Mouse (Mus musculus): ENCODE measurements around the gene Nisch. TPM values are rescaled to one million over a fixed set of nuclear protein-coding genes. Genes with fewer than 3 reads are reported as not detected.

The Nisch gene
- polyA plus RNA-seq, 1 experiment from 2014 or later: 377 TPM

DNA sequence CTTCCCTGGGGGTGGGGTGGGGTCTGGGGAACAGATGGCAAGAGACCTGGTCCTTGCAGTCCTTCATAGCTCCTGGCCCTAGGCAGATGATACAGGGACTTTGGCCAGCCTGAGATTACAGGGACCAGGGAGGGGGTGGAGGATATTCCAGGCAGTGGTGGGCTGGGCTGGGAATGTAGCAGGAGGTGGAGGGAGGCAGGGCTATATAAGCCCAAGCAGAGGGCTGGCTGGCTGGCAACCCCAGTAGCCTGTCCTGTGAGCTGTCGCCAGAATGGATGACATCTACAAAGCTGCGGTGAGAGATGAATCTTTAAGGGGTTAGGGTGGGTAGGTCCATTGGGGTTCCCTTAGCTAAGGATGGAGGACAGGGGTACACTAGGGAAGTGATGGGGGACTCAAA lies 8.7 kb downstream of the Nisch start, which contains the start of gene Tnnc1:
Gene Tnnc1 (plus strand): TSS at position 229 of the 400 bp plus-strand sequence.
- no peaks in the 10 kb centered on the region for H3K27me3 ChIP-seq (ENCODE audit: control insufficient read depth, insufficient read depth, low read depth, low read length)
- no peak within 1 kb of the TSS; the same call in 1 of the 2 replicates for H3K27ac ChIP-seq (ENCODE audit: low read length)
- H3K36me3 ChIP-seq (ENCODE audit: control insufficient read depth, insufficient read depth, low read length): peaks cover 10% of the 10 kb centered on the region
- peaks cover 20% of the 10 kb centered on the region for H3K4me1 ChIP-seq (replicated peaks; ENCODE audit: control insufficient read depth, insufficient read depth, low read length)
- H3K9me3 ChIP-seq (ENCODE audit: control insufficient read depth, low read length): no peaks in the 10 kb centered on the region
- H3K4me3 ChIP-seq (ENCODE audit: low read length): peak within 1 kb of the TSS; percentile 86
- H3K9ac ChIP-seq (ENCODE audit: low read length): peak within 1 kb of the TSS; percentile 98; the same call in 1 of the 2 replicates
- peak within 1 kb of the TSS; percentile 85 for H3K4me2 ChIP-seq (ENCODE audit: low read depth, low read length)
- WGBS: 63% methylated on average over 2 of the region's 2 CpGs
- ATAC-seq (ENCODE audit: low read depth): no peak

DNA sequence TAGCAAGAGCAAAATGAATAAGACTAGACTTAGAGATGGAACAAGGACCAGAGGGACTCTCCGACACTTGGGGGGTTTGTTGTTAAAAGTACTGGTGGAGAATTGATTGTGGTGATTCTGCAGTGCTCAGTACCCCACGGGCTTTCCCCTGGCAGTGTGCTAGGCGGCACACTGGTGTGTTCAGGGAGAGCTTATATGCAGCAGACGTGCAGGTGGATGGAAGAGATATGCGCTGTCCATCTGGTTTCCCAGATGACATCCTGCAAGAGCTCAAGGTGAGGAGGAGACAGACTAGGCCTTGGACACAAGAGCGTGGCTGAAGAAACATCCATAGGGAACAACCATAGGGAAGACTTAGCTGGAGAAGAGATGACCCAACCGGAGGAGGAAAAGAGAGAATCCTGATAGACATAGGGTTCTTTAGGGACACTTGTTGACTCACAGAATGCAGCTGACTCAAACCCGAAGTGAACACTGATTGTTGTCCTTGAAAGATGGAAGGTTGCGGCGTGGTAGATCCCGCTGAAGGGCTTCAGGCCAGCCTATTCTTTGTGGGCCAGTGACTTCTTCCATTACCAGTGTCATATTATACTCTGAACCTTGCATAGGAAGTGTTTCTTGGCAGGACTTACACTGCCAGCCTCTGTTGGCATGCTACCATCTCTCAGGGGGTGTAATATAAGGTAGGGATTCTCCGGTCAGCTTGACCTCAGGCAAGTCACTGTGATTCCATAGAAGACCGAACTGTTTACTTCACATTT lies 9.5 kb downstream of the Nisch start:
- WGBS: 74% methylated on average over 13 of the region's 13 CpGs
- Histone ChIP-seq H3K9me3 (ENCODE audit: control insufficient read depth, low read length) (no peaks in the 10 kb centered on the region), H3K27ac (ENCODE audit: low read length) (peak overlapping the region; percentile 58), H3K4me1 (replicated peaks; ENCODE audit: control insufficient read depth, insufficient read depth, low read length) (peaks cover 14% of the 10 kb centered on the region), H3K27me3 (ENCODE audit: control insufficient read depth, insufficient read depth, low read depth, low read length) (no peaks in the 10 kb centered on the region), H3K36me3 (ENCODE audit: control insufficient read depth, insufficient read depth, low read length) (peaks cover 16% of the 10 kb centered on the region), H3K4me3 (ENCODE audit: low read length) (peak overlapping the region; percentile 86), H3K4me2 (ENCODE audit: low read depth, low read length) (peak overlapping the region; percentile 85), H3K9ac (ENCODE audit: low read length) (peak overlapping the region; percentile 98)
- peak; percentile 9 for ATAC-seq (ENCODE audit: low read depth)

DNA sequence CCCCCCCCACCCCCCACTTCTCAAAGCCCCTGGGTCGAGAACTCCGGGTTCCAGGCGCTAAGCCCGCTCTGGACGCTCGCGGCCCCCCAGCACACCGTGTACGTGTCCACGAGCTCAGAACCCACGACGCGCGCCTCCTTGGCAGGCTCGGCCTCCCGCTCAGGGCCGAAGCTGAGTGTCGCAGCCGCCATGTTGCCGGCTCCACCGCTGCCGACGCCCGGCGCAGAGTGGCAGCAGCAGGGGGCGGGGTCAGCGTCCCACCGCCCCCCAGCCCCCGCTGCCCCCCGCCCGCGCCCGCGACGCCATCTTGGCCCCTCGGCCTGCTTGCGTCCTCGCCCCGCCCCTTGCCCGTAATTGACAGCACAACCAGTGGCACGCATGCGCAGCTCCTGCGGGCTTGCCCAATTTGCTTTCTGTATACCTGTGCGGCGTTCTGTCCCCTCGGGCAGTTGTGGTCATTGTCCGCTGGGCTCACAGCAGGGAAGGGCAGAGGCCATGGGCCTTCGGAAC lies 10.2 kb downstream of the Nisch start:
- H3K27me3 ChIP-seq (ENCODE audit: control insufficient read depth, insufficient read depth, low read depth, low read length): no peaks in the 10 kb centered on the region
- H3K9ac ChIP-seq (ENCODE audit: low read length): peak overlapping the region; percentile 98
- ATAC-seq (ENCODE audit: low read depth): peak; percentile 78
- peaks cover 12% of the 10 kb centered on the region for H3K4me1 ChIP-seq (replicated peaks; ENCODE audit: control insufficient read depth, insufficient read depth, low read length)
- H3K27ac ChIP-seq (ENCODE audit: low read length): peak overlapping the region; percentile 92
- WGBS: under 1% methylated on average over 45 of the region's 48 CpGs
- peak overlapping the region; percentile 86 for H3K4me3 ChIP-seq (ENCODE audit: low read length)
- no peaks in the 10 kb centered on the region for H3K9me3 ChIP-seq (ENCODE audit: control insufficient read depth, low read length)
- peak overlapping the region; percentile 85 for H3K4me2 ChIP-seq (ENCODE audit: low read depth, low read length)
- H3K36me3 ChIP-seq (ENCODE audit: control insufficient read depth, insufficient read depth, low read length): peaks cover 21% of the 10 kb centered on the region

DNA sequence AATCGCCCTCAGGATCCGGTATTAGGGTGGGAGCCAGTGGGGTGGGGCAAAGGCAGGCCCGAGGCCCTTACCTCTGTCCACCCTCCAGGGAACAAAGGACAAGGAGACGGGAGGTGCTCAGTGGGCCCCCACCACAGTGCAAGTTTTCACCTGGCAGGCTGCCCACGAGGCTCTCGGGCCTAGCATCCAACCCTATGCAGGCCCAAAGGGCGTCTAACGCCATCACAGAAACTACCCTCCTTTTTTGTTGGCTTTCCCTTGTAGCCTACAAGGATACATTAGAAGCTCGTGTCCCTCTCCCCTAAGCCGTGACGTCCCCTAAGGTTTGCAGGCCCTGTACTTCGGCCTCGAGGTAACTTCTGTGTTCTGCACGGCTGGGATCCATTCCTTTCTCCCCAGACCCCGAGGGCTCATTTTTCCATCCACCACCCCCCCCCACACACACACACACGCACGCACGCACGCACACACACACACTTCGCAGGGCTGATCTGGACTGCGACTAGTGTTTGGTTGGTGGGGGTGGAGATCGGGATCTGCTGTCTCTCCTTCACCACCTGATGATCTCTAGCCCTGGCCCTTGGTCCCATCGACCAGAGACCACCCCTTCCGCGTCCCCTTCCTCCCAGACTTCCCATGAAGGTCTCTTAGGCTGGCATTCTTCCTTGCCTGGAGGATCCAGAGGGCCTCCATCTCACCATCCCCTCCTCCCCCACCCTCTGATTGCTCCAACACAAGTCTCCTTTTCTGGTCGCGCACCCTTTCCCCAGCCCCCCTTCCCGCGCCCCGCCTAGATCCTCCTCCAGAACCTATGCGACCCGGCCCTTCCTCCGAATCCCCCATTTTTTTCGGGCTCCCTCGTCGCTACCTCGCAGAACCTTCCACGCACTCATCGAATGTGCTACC lies 10.9 kb downstream of the Nisch start:
- H3K4me1 ChIP-seq (replicated peaks; ENCODE audit: control insufficient read depth, insufficient read depth, low read length): peaks cover 12% of the 10 kb centered on the region

DNA sequence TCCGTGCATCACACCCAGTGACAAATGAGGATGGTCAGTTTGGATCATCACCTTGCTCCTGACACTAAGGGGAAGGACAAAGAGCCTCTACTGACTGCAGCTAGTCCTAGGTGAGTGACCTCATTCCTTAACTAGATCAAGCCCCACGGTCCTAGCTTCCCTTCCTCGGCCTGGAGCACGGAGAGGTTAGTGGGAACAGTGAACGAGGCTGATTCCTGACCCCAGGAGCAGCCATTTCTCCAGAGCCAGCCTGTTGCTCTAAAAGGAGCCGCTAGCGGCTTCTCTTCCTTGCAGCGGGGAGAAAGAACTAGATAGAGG lies 11.5 kb downstream of the Nisch start:
- peak overlapping the region; percentile 85 for H3K4me2 ChIP-seq (ENCODE audit: low read depth, low read length)
- H3K9ac ChIP-seq (ENCODE audit: low read length): peak overlapping the region; percentile 98
- H3K9me3 ChIP-seq (ENCODE audit: control insufficient read depth, low read length): no peaks in the 10 kb centered on the region
- H3K27me3 ChIP-seq (ENCODE audit: control insufficient read depth, insufficient read depth, low read depth, low read length): no peaks in the 10 kb centered on the region
- 4% methylated on average over 8 of the region's 8 CpGs for WGBS
- peak; percentile 3; the same call in 1 of the 2 replicates for ATAC-seq (ENCODE audit: low read depth)
- H3K27ac ChIP-seq (ENCODE audit: low read length): peak overlapping the region; percentile 92
- peaks cover 14% of the 10 kb centered on the region for H3K4me1 ChIP-seq (replicated peaks; ENCODE audit: control insufficient read depth, insufficient read depth, low read length)
- peaks cover 26% of the 10 kb centered on the region for H3K36me3 ChIP-seq (ENCODE audit: control insufficient read depth, insufficient read depth, low read length)
- H3K4me3 ChIP-seq (ENCODE audit: low read length): peak overlapping the region; percentile 86

More for the DNA sequence above, 10.9 kb downstream of the Nisch start:
- ATAC-seq (ENCODE audit: low read depth): peak; percentile 63
- H3K9me3 ChIP-seq (ENCODE audit: control insufficient read depth, low read length): no peaks in the 10 kb centered on the region
- peaks cover 25% of the 10 kb centered on the region for H3K36me3 ChIP-seq (ENCODE audit: control insufficient read depth, insufficient read depth, low read length)
- peak overlapping the region; percentile 85 for H3K4me2 ChIP-seq (ENCODE audit: low read depth, low read length)
- under 1% methylated on average over 39 of the region's 39 CpGs for WGBS
- peak overlapping the region; percentile 98 for H3K9ac ChIP-seq (ENCODE audit: low read length)
- peak overlapping the region; percentile 92 for H3K27ac ChIP-seq (ENCODE audit: low read length)
- no peaks in the 10 kb centered on the region for H3K27me3 ChIP-seq (ENCODE audit: control insufficient read depth, insufficient read depth, low read depth, low read length)
- H3K4me3 ChIP-seq (ENCODE audit: low read length): peak overlapping the region; percentile 86

DNA sequence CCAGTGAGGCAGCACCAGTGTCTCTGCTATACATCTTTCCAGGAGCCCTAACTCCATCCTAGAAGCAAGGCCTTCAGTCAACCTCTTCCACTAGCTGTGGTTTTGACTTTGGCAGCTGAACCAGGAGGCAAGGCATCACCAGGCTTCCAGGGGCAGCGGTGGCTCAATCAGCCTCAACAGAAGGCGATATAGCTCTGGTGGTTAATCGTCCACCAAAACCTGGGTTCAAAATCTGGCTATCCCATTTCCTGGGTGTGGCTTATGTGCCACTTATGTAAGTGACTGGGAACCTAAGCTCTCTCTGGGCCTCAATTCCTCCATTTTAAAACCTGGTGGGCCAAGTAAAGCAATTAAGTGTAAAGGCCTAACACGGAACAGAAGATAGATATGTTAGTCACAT lies 11.9 kb downstream of the Nisch start:
- Histone ChIP-seq H3K9me3 (ENCODE audit: control insufficient read depth, low read length) (no peaks in the 10 kb centered on the region), H3K4me3 (ENCODE audit: low read length) (peak overlapping the region; percentile 86), H3K36me3 (ENCODE audit: control insufficient read depth, insufficient read depth, low read length) (peaks cover 29% of the 10 kb centered on the region), H3K27me3 (ENCODE audit: control insufficient read depth, insufficient read depth, low read depth, low read length) (no peaks in the 10 kb centered on the region), H3K9ac (ENCODE audit: low read length) (peak overlapping the region; percentile 98), H3K27ac (ENCODE audit: low read length) (peak overlapping the region; percentile 92; the same call in 1 of the 2 replicates), H3K4me1 (replicated peaks; ENCODE audit: control insufficient read depth, insufficient read depth, low read length) (peaks cover 18% of the 10 kb centered on the region), H3K4me2 (ENCODE audit: low read depth, low read length) (peak overlapping the region; percentile 85)
- 51% methylated on average over 4 of the region's 4 CpGs for WGBS
- no peak for ATAC-seq (ENCODE audit: low read depth)

DNA sequence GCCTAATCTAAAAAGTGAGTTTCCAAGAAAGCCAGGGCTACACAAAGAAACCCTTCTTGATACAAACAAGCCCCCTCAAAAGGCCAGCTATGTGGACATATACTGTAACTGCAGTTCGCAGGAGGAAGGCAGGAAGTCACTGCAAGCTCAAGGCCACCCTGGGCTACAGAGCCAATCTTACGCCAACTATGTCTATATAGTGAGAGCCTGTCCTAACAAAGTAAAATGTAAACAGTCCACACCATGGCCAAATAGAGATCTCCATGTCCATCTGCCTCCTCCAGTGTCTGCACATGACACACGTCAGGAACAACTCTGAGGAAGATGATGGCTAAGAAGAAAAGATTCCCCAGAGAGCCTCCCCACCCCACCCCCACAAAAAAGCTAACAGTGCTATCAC lies 16.7 kb downstream of the Nisch start:
- Histone ChIP-seq H3K9ac (ENCODE audit: low read length) (no peak overlapping the region), H3K27me3 (ENCODE audit: control insufficient read depth, insufficient read depth, low read depth, low read length) (no peaks in the 10 kb centered on the region), H3K4me3 (ENCODE audit: low read length) (no peak overlapping the region), H3K36me3 (ENCODE audit: control insufficient read depth, insufficient read depth, low read length) (peaks cover 37% of the 10 kb centered on the region), H3K9me3 (ENCODE audit: control insufficient read depth, low read length) (no peaks in the 10 kb centered on the region), H3K4me2 (ENCODE audit: low read depth, low read length) (no peak overlapping the region), H3K27ac (ENCODE audit: low read length) (peak overlapping the region; percentile 56; the same call in 1 of the 2 replicates), H3K4me1 (replicated peaks; ENCODE audit: control insufficient read depth, insufficient read depth, low read length) (peaks cover 32% of the 10 kb centered on the region)
- 49% methylated on average over 3 of the region's 3 CpGs for WGBS
- ATAC-seq (ENCODE audit: low read depth): no peak

DNA sequence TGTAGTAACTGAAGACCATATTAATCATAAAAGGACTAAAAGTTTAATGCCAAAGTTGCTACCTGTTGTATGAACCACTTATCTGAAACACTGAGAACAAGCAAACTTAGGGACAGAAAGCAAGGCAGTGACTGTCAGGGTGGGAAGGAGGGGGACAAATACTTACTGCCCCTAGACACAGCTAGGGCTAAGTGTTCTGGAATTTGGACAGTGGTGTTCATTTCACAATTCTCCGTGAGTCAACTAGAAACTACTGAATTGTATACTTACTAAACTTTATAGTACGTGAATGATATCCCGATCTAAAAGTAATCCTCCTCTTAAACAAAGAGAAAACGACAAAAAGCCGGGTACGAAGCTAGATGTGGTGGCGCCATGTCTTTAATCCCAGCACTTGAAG lies 17.1 kb downstream of the Nisch start:
- Histone ChIP-seq H3K27me3 (ENCODE audit: control insufficient read depth, insufficient read depth, low read depth, low read length) (no peaks in the 10 kb centered on the region), H3K4me1 (replicated peaks; ENCODE audit: control insufficient read depth, insufficient read depth, low read length) (peaks cover 29% of the 10 kb centered on the region), H3K9ac (ENCODE audit: low read length) (no peak overlapping the region), H3K4me3 (ENCODE audit: low read length) (no peak overlapping the region), H3K27ac (ENCODE audit: low read length) (peak overlapping the region; percentile 56; the same call in 1 of the 2 replicates), H3K4me2 (ENCODE audit: low read depth, low read length) (no peak overlapping the region), H3K36me3 (ENCODE audit: control insufficient read depth, insufficient read depth, low read length) (peaks cover 37% of the 10 kb centered on the region), H3K9me3 (ENCODE audit: control insufficient read depth, low read length) (no peaks in the 10 kb centered on the region)
- no peak for ATAC-seq (ENCODE audit: low read depth)
- 85% methylated on average over 7 of the region's 7 CpGs for WGBS

Measured in lung, embryonic 16.5 days (tissue).